Mouse (Mus musculus) lung, postnatal 0 days (tissue): Measurements from ENCODE around the gene Xpnpep3. TPM values are rescaled to one million over a fixed set of nuclear protein-coding genes. Genes with fewer than 3 reads are reported as not detected.

Source experiments
- ATAC-seq: fragments of 200-750 bp; cut with Nextera tagmentation; 2 replicates; pipeline ENCODE4 v1.8.0; 2017; ENCODE audit warnings: moderate library complexity
- DNase-seq: peaks from one replicate; pipeline ENCODE4 v3.0.0-alpha.2; 2016; ENCODE audit warnings: low spot score
- H3K27ac ChIP-seq: fragments of 300-500 bp; sonication (generic); 2 replicates; pipeline ENCODE4 v1.5.1; 2014; ENCODE audit warnings: antibody characterized with exemption, mild to moderate bottlenecking, low read length, mixed read lengths
- H3K27me3 ChIP-seq: fragments of 300-500 bp; sonication (generic); replicated peaks from 2 replicates; pipeline ENCODE4 v1.6.1; 2014; ENCODE audit warnings: low read length, mixed read lengths; ENCODE audit not compliant: insufficient read depth
- H3K36me3 ChIP-seq: fragments of 300-500 bp; sonication (generic); 2 replicates; pipeline ENCODE4 v1.6.1; 2014; ENCODE audit warnings: low read length, mixed read lengths; ENCODE audit not compliant: insufficient read depth
- H3K4me1 ChIP-seq: fragments of 300-500 bp; sonication (generic); 2 replicates; pipeline ENCODE4 v1.6.1; 2014; ENCODE audit warnings: antibody characterized with exemption, low read depth, low read length, mixed read lengths; ENCODE audit not compliant: insufficient read depth
- H3K4me2 ChIP-seq: fragments of 300-500 bp; sonication (generic); replicated peaks from 2 replicates; pipeline ENCODE4 v1.6.1; 2014; ENCODE audit warnings: low read depth, mild to moderate bottlenecking, low read length, moderate library complexity, mixed read lengths
- H3K4me3 ChIP-seq: fragments of 300-500 bp; sonication (generic); 2 replicates; pipeline ENCODE4 v1.5.1; 2014; ENCODE audit warnings: low read depth, low read length
- H3K9ac ChIP-seq: fragments of 300-500 bp; sonication (generic); replicated peaks from 2 replicates; pipeline ENCODE4 v1.6.1; 2014; ENCODE audit warnings: low read depth, mild to moderate bottlenecking
- H3K9me3 ChIP-seq: fragments of 300-500 bp; sonication (generic); 2 replicates; pipeline ENCODE4 v1.6.1; 2016; ENCODE audit warnings: low read length, mixed read lengths
- CTCF ChIP-seq: IDR thresholded peaks from 2 replicates; pipeline ENCODE4 v1.5.1; 2016; ENCODE audit warnings: antibody characterized with exemption, mild to moderate bottlenecking
- EP300 ChIP-seq: IDR thresholded peaks from 2 replicates; pipeline ENCODE4 v1.6.1; 2016; ENCODE audit warnings: antibody characterized with exemption, mild to moderate bottlenecking, control low read depth
- WGBS: fragments of 180-500 bp; shearing (Covaris S2); extraction: QIAGEN DNeasy Blood & Tissue Kit; methylation state at CpG from one replicate; pipeline ENCODE4 v1.1.7; 2014; 5-methylcytosine and 5-hydroxymethylcytosine counted together
- polyA plus RNA-seq: library from polyadenylated mRNA; unstranded; fragments of >200 nt; fragmentation: Nextera tagmentation; extraction: Ambion mirVana; gene quantifications from 2 replicates; pipeline ENCODE4 v1.2.1, GENCODE M21; 2015

Xpnpep3 gene
- polyA plus RNA-seq, 1 experiment from 2014 or later, result 4.8 TPM

- Histone ChIP-seq H3K9me3 (no peaks in the 10 kb centered on the region), H3K4me1 (no peaks in the 10 kb centered on the region), H3K27me3 (no peaks in the 10 kb centered on the region), H3K9ac (no peak overlapping the region), H3K4me3 (no peak overlapping the region), H3K27ac (no peak overlapping the region), H3K36me3 (peaks cover 5% of the 10 kb centered on the region; the same call in 1 of the 2 replicates), H3K4me2 (no peak overlapping the region)
- ATAC-seq (no peak), DNase-seq (no peak)
- no peak for TF ChIP-seq CTCF
- TF ChIP-seq EP300, result no peak
These were observed 6.9 kb upstream of the Xpnpep3 start for GRCm38 (mm10) chr15:81392997-81393396.

GRCm38 (mm10) chr15:81394211-81394915 is 5.6 kb upstream of the Xpnpep3 start:
- TF ChIP-seq CTCF, result no peak
- TF ChIP-seq EP300, result no peak
- ATAC-seq (peak; percentile 57), DNase-seq (peak; percentile 60)
- Histone ChIP-seq H3K27ac (no peak overlapping the region), H3K9me3 (no peaks in the 10 kb centered on the region), H3K4me2 (no peak overlapping the region), H3K9ac (no peak overlapping the region), H3K36me3 (no peaks in the 10 kb centered on the region), H3K27me3 (no peaks in the 10 kb centered on the region), H3K4me1 (no peaks in the 10 kb centered on the region), H3K4me3 (no peak overlapping the region)
- WGBS, result 60% methylated on average over 8 of the region's 8 CpGs

GRCm38 (mm10) chr15:81398189-81398588 is 1.7 kb upstream of the Xpnpep3 start:
- no peak overlapping the region for H3K27ac ChIP-seq
- DNase-seq, result no peak
- H3K4me3 ChIP-seq, result peak overlapping the region; percentile 64
- H3K36me3 ChIP-seq, result no peaks in the 10 kb centered on the region
- H3K9me3 ChIP-seq, result no peaks in the 10 kb centered on the region
- peak overlapping the region; percentile 74 for H3K4me2 ChIP-seq
- H3K27me3 ChIP-seq, result no peaks in the 10 kb centered on the region
- no peak overlapping the region for H3K9ac ChIP-seq
- TF ChIP-seq CTCF (no peak), EP300 (no peak)
- no peaks in the 10 kb centered on the region; the same call in 1 of the 2 replicates for H3K4me1 ChIP-seq
- ATAC-seq, result no peak

GRCm38 (mm10) chr15:81399297-81399637 is 671 bp upstream of the Xpnpep3 start:
- no peaks in the 10 kb centered on the region; the same call in 1 of the 2 replicates for H3K4me1 ChIP-seq
- H3K9me3 ChIP-seq, result no peaks in the 10 kb centered on the region
- H3K4me2 ChIP-seq, result peak overlapping the region; percentile 74
- H3K4me3 ChIP-seq, result peak overlapping the region; percentile 64
- no peaks in the 10 kb centered on the region for H3K27me3 ChIP-seq
- ATAC-seq, result no peak
- H3K9ac ChIP-seq, result peak overlapping the region; percentile 78
- under 1% methylated on average over 21 of the region's 21 CpGs for WGBS
- TF ChIP-seq EP300, result no peak
- TF ChIP-seq CTCF, result no peak
- H3K27ac ChIP-seq, result peak overlapping the region; percentile 96
- no peaks in the 10 kb centered on the region for H3K36me3 ChIP-seq
- no peak for DNase-seq

GRCm38 (mm10) chr15:81405008-81405407 is 5.1 kb downstream of the Xpnpep3 start:
- H3K36me3 ChIP-seq, result no peaks in the 10 kb centered on the region
- no peak overlapping the region for H3K4me2 ChIP-seq
- no peak overlapping the region for H3K4me3 ChIP-seq
- no peaks in the 10 kb centered on the region for H3K9me3 ChIP-seq
- no peak overlapping the region for H3K9ac ChIP-seq
- WGBS, result 92% methylated on average over 3 of the region's 3 CpGs
- no peak for DNase-seq
- H3K27me3 ChIP-seq, result no peaks in the 10 kb centered on the region
- no peaks in the 10 kb centered on the region; the same call in 1 of the 2 replicates for H3K4me1 ChIP-seq
- ATAC-seq, result no peak
- no peak overlapping the region for H3K27ac ChIP-seq
- TF ChIP-seq EP300, result no peak
- no peak for TF ChIP-seq CTCF

- no peaks in the 10 kb centered on the region for H3K4me1 ChIP-seq
- TF ChIP-seq CTCF, result no peak
- TF ChIP-seq EP300, result no peak
- no peaks in the 10 kb centered on the region for H3K36me3 ChIP-seq
- ATAC-seq (no peak), DNase-seq (no peak)
- 94% methylated on average over 1 of the region's 1 CpGs for WGBS
- no peak within 1 kb of the TSS for H3K4me2 ChIP-seq
- H3K9me3 ChIP-seq, result no peaks in the 10 kb centered on the region
- H3K27me3 ChIP-seq, result no peaks in the 10 kb centered on the region
- H3K9ac ChIP-seq, result no peak within 1 kb of the TSS
- no peak within 1 kb of the TSS for H3K4me3 ChIP-seq
- no peak within 1 kb of the TSS for H3K27ac ChIP-seq
These were observed 8.3 kb downstream of the Xpnpep3 start, which contains the start of gene Dnajb7 for GRCm38 (mm10) chr15:81408199-81408598. Dnajb7 (minus strand) TSS chr15:81408299.
